Mouse (Mus musculus): ENCODE results near the gene Rad51d.

Rad51d gene

GRCm38 (mm10) chr11:82897478-82897877 lies 7.1 kb upstream of the Rad51d start:
- no peak for DNase-seq (ENCODE audit: low read depth in 2 of 2, low spot score in 2 of 2)

- DNase-seq (ENCODE audit: low read depth in 2 of 2, low spot score in 2 of 2) = no peak
Observed at GRCm38 (mm10) chr11:82891936-82892335, 1.5 kb upstream of the Rad51d start, which contains the start of gene Fndc8. Gene Fndc8 (plus strand): TSS chr11:82892124.

GRCm38 (mm10) chr11:82889524-82890341 lies 681 bp downstream of the Rad51d start:
- peak in 1 of 2 experiments; percentile 4 for DNase-seq (ENCODE audit: low read depth in 2 of 2, low spot score in 2 of 2)

- DNase-seq (ENCODE audit: low read depth in 2 of 2, low spot score in 2 of 2) = no peak
Observed at GRCm38 (mm10) chr11:82888491-82888946, 1.9 kb downstream of the Rad51d start.

GRCm38 (mm10) chr11:82886559-82886958 lies 3.9 kb downstream of the Rad51d start:
- DNase-seq (ENCODE audit: low read depth in 2 of 2, low spot score in 2 of 2) = no peak

- no peak for DNase-seq (ENCODE audit: low read depth in 2 of 2, low spot score in 2 of 2)
Observed at GRCm38 (mm10) chr11:82883180-82883579, 7.2 kb downstream of the Rad51d start.

- DNase-seq (ENCODE audit: low read depth in 2 of 2, low spot score in 2 of 2) = no peak
Observed at GRCm38 (mm10) chr11:82877726-82878344, 12.6 kb downstream of the Rad51d start.

- DNase-seq (ENCODE audit: low read depth in 2 of 2, low spot score in 2 of 2) = no peak
Observed at GRCm38 (mm10) chr11:82875631-82876030, 14.8 kb downstream of the Rad51d start.

- no peak for DNase-seq (ENCODE audit: low read depth in 2 of 2, low spot score in 2 of 2)
Observed at GRCm38 (mm10) chr11:82874924-82875323, 15.5 kb downstream of the Rad51d start.

GRCm38 (mm10) chr11:82871031-82871446 lies 19.4 kb downstream of the Rad51d start, which contains the start of gene Rffl:
Gene Rffl (minus strand): TSS chr11:82871210.
- peak; percentile 92 to 93 for DNase-seq (ENCODE audit: low read depth in 2 of 2, low spot score in 2 of 2)

- peak in 1 of 2 experiments; percentile 54 for DNase-seq (ENCODE audit: low read depth in 2 of 2, low spot score in 2 of 2)
Observed at GRCm38 (mm10) chr11:82870173-82871030, 20.0 kb downstream of the Rad51d start.

- DNase-seq (ENCODE audit: low read depth in 2 of 2, low spot score in 2 of 2) = peak in 1 of 2 experiments; percentile 50
Observed at GRCm38 (mm10) chr11:82869506-82870172, 20.8 kb downstream of the Rad51d start.

GRCm38 (mm10) chr11:82867956-82868355 lies 22.5 kb downstream of the Rad51d start:
- DNase-seq (ENCODE audit: low read depth in 2 of 2, low spot score in 2 of 2) = no peak

- DNase-seq (ENCODE audit: low read depth in 2 of 2, low spot score in 2 of 2) = no peak
Observed at GRCm38 (mm10) chr11:82866850-82867564, 23.4 kb downstream of the Rad51d start.

GRCm38 (mm10) chr11:82865957-82866356 lies 24.5 kb downstream of the Rad51d start:
- no peak for DNase-seq (ENCODE audit: low read depth in 2 of 2, low spot score in 2 of 2)

GRCm38 (mm10) chr11:82863488-82863931 lies 26.9 kb downstream of the Rad51d start:
- no peak for DNase-seq (ENCODE audit: low read depth in 2 of 2, low spot score in 2 of 2)

GRCm38 (mm10) chr11:82863059-82863458 lies 27.4 kb downstream of the Rad51d start:
- DNase-seq (ENCODE audit: low read depth in 2 of 2, low spot score in 2 of 2) = no peak

- no peak for DNase-seq (ENCODE audit: low read depth in 2 of 2, low spot score in 2 of 2)
Observed at GRCm38 (mm10) chr11:82862638-82863037, 27.8 kb downstream of the Rad51d start.

GRCm38 (mm10) chr11:82861558-82861957 lies 28.9 kb downstream of the Rad51d start:
- no peak for DNase-seq (ENCODE audit: low read depth in 2 of 2, low spot score in 2 of 2)

- DNase-seq (ENCODE audit: low read depth in 2 of 2, low spot score in 2 of 2) = no peak
Observed at GRCm38 (mm10) chr11:82860759-82861158, 29.7 kb downstream of the Rad51d start.
